Mouse (Mus musculus): ENCODE measurements around the gene Mras. TPM values are rescaled to one million over a fixed set of nuclear protein-coding genes. Genes with fewer than 3 reads are reported as not detected.
A peak's percentile ranks its signal among the peaks of the same experiment; 100 is the strongest.

Mras gene
- polyA plus RNA-seq, 1 experiment from 2014 or later, result 8.3 TPM

- ATAC-seq (ENCODE audit: insufficient number of reproducible peaks, insufficient read depth, low FRiP score, low read depth), result peak; percentile 81
- H3K9ac ChIP-seq (replicated peaks; ENCODE audit: low read depth, low read length), result peak overlapping the region; percentile 55
- H3K4me3 ChIP-seq (ENCODE audit: low read depth, low read length), result peak overlapping the region; percentile 72
- H3K9me3 ChIP-seq (ENCODE audit: control insufficient read depth, low read depth, low read length), result no peaks in the 10 kb centered on the region
- peak overlapping the region; percentile 52; the same call in 1 of the 2 replicates for H3K27ac ChIP-seq (ENCODE audit: low read length)
- WGBS, result 1% methylated on average over 82 of the region's 86 CpGs
- H3K27me3 ChIP-seq (ENCODE audit: control insufficient read depth, insufficient read depth, low read length), result no peaks in the 10 kb centered on the region; the same call in 1 of the 2 replicates
- H3K4me1 ChIP-seq (ENCODE audit: control insufficient read depth, insufficient read depth, low read length), result 0 out of 2 replicates have a peak, but pooled peaks cover 5% of the 10 kb centered on the region
- peak overlapping the region; percentile 81 for H3K4me2 ChIP-seq (replicated peaks; ENCODE audit: low read depth, low read length)
- no peaks in the 10 kb centered on the region for H3K36me3 ChIP-seq (ENCODE audit: control insufficient read depth, insufficient read depth, low read length)
Observed at GRCm38 (mm10) chr9:99436182-99437030, 775 bp downstream of the Mras start.

DNA sequence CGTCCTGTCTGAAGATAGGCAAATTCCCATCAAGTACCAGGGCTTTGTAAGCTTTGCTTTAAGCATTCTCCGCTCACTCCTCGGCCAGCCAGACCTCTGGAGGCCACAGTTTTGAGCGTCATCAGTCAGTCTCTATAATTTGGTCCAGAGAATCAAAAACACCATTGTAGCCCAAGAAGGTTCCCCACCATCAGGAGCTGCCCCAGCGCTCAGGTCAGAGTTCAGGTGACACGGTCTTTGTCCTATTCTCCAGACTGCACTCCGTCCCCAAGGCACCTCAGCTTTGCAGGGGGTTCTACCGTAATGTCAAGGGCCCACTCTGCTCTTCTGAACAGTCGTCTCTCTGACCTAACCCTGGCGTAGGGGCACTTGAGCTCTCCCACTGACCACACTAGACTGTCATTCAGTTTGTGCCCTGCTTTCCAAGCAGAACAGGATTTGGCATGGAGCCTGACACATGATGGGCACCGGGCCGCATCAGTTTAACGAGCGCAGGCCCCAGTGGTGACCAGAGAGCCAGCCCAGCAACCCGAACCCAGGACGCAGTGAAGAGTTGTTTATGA lies 1.5 kb downstream of the Mras start:
- H3K4me2 ChIP-seq (replicated peaks; ENCODE audit: low read depth, low read length), result peak overlapping the region; percentile 81
- peak; percentile 3; the same call in 1 of the 2 replicates for ATAC-seq (ENCODE audit: insufficient number of reproducible peaks, insufficient read depth, low FRiP score, low read depth)
- no peak overlapping the region; the same call in 1 of the 2 replicates for H3K27ac ChIP-seq (ENCODE audit: low read length)
- no peaks in the 10 kb centered on the region; the same call in 1 of the 2 replicates for H3K27me3 ChIP-seq (ENCODE audit: control insufficient read depth, insufficient read depth, low read length)
- H3K9ac ChIP-seq (replicated peaks; ENCODE audit: low read depth, low read length), result peak overlapping the region; percentile 55
- no peaks in the 10 kb centered on the region for H3K9me3 ChIP-seq (ENCODE audit: control insufficient read depth, low read depth, low read length)
- H3K4me3 ChIP-seq (ENCODE audit: low read depth, low read length), result peak overlapping the region; percentile 72
- H3K36me3 ChIP-seq (ENCODE audit: control insufficient read depth, insufficient read depth, low read length), result no peaks in the 10 kb centered on the region
- WGBS, result 20% methylated on average over 16 of the region's 16 CpGs
- 0 out of 2 replicates have a peak, but pooled peaks cover 5% of the 10 kb centered on the region for H3K4me1 ChIP-seq (ENCODE audit: control insufficient read depth, insufficient read depth, low read length)

DNA sequence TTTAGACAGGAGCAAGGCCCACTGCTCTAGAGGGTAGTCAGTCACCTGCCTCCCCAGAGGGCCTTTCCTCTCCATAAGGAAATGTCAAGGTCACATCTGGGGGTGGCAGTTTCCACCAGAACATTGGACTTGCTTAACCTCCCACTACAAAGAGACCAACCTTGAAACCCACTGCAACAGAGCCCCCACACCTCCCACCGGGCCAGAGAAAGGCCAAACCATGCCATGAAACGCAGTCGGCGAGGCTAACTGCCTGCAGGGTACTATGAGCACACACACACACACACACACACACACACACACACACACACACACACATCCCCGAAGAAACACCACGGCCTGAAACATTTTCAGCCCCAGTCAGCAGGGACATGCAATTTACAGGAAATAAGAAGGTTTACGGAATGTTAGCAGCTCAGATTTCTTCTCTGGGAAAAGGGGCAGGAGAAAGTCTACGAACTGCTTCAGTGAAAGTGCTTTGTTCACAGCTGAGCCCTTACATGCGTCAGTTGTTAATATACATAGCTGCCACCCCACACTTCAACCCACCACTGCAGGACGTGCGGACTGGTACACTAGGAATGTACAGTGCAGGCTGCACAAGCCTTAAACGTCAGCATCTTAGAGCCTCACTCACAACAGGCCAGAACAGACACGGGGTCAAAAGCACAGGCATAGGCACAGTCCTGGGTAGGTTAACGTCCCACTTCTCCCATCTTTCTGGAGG lies 2.1 kb downstream of the Mras start:
- H3K27me3 ChIP-seq (ENCODE audit: control insufficient read depth, insufficient read depth, low read length), result no peaks in the 10 kb centered on the region; the same call in 1 of the 2 replicates
- WGBS, result 24% methylated on average over 14 of the region's 14 CpGs
- H3K36me3 ChIP-seq (ENCODE audit: control insufficient read depth, insufficient read depth, low read length), result no peaks in the 10 kb centered on the region
- no peaks in the 10 kb centered on the region for H3K9me3 ChIP-seq (ENCODE audit: control insufficient read depth, low read depth, low read length)
- no peak overlapping the region for H3K9ac ChIP-seq (replicated peaks; ENCODE audit: low read depth, low read length)
- peak overlapping the region; percentile 81 for H3K4me2 ChIP-seq (replicated peaks; ENCODE audit: low read depth, low read length)
- peak overlapping the region; percentile 72 for H3K4me3 ChIP-seq (ENCODE audit: low read depth, low read length)
- ATAC-seq (ENCODE audit: insufficient number of reproducible peaks, insufficient read depth, low FRiP score, low read depth), result no peak
- H3K27ac ChIP-seq (ENCODE audit: low read length), result no peak overlapping the region; the same call in 1 of the 2 replicates
- H3K4me1 ChIP-seq (ENCODE audit: control insufficient read depth, insufficient read depth, low read length), result 0 out of 2 replicates have a peak, but pooled peaks cover 5% of the 10 kb centered on the region

DNA sequence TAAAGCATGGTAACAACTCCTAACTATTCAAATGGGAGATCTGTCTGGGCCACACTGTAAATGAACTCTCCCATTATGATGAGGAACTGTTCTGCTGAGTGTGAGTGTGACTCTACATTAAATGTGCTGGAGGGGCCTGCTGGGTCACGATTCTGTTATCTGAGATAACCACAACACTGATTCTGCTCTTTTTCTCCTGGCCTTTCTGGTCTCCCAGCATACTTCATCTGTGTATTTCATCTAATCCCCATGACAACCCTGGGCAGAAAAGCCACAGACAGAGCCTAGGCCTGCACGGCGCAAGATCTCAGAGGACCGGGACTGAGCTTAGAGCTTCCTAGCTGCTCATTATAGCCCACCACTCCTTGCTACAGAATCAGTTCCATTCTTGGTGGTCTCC lies 4.7 kb downstream of the Mras start:
- Histone ChIP-seq H3K36me3 (ENCODE audit: control insufficient read depth, insufficient read depth, low read length) (no peaks in the 10 kb centered on the region), H3K27me3 (ENCODE audit: control insufficient read depth, insufficient read depth, low read length) (no peaks in the 10 kb centered on the region; the same call in 1 of the 2 replicates), H3K4me3 (ENCODE audit: low read depth, low read length) (no peak overlapping the region), H3K27ac (ENCODE audit: low read length) (no peak overlapping the region), H3K4me2 (replicated peaks; ENCODE audit: low read depth, low read length) (no peak overlapping the region), H3K9ac (replicated peaks; ENCODE audit: low read depth, low read length) (no peak overlapping the region), H3K9me3 (ENCODE audit: control insufficient read depth, low read depth, low read length) (no peaks in the 10 kb centered on the region), H3K4me1 (ENCODE audit: control insufficient read depth, insufficient read depth, low read length) (0 out of 2 replicates have a peak, but pooled peaks cover 5% of the 10 kb centered on the region)
- WGBS, result 79% methylated on average over 4 of the region's 4 CpGs
- ATAC-seq (ENCODE audit: insufficient number of reproducible peaks, insufficient read depth, low FRiP score, low read depth), result no peak

DNA sequence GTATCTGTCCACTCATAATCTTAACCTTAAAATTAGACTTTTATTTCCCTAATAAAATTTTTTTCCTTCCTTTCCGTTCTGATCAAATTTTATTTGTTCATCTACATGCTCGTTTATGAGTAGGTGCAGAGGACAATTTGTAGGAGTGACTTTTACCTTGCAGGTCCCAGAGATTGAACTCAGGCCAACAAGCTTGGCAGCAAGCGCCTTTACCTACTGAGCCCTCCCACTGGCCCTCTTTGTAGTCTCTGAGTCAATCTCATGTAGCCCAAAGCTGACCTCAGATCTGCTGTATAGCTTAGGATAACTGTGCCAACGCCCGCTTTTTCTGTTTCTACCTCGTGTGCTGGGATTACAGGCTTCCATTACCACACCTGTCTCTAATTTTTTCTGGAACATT lies 5.2 kb downstream of the Mras start:
- Histone ChIP-seq H3K36me3 (ENCODE audit: control insufficient read depth, insufficient read depth, low read length) (no peaks in the 10 kb centered on the region), H3K27me3 (ENCODE audit: control insufficient read depth, insufficient read depth, low read length) (no peaks in the 10 kb centered on the region), H3K9ac (replicated peaks; ENCODE audit: low read depth, low read length) (no peak overlapping the region), H3K9me3 (ENCODE audit: control insufficient read depth, low read depth, low read length) (no peaks in the 10 kb centered on the region), H3K4me1 (ENCODE audit: control insufficient read depth, insufficient read depth, low read length) (0 out of 2 replicates have a peak, but pooled peaks cover 5% of the 10 kb centered on the region), H3K4me2 (replicated peaks; ENCODE audit: low read depth, low read length) (no peak overlapping the region), H3K4me3 (ENCODE audit: low read depth, low read length) (no peak overlapping the region), H3K27ac (ENCODE audit: low read length) (no peak overlapping the region)
- no peak for ATAC-seq (ENCODE audit: insufficient number of reproducible peaks, insufficient read depth, low FRiP score, low read depth)
- 78% methylated on average over 6 of the region's 6 CpGs for WGBS

DNA sequence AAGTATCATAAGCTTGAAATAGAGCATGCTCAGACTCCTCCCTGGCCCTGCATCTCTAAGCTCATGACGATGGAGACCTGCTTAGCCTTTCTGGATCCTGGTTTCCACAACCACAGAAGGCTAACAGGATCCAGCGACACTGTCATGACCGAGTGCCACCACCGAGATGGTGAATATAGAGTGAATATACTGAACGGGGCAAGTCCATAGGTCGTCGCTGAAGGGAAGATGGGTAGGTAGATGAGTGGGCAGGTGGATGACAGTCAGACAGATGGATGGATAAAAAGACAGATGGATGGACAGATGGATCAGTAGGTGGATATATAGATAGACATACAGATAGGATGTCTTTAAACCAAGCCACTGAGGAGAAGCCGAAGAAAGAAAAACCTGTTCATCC lies 5.8 kb downstream of the Mras start:
- Histone ChIP-seq H3K4me1 (ENCODE audit: control insufficient read depth, insufficient read depth, low read length) (0 out of 2 replicates have a peak, but pooled peaks cover 5% of the 10 kb centered on the region), H3K9me3 (ENCODE audit: control insufficient read depth, low read depth, low read length) (no peaks in the 10 kb centered on the region), H3K36me3 (ENCODE audit: control insufficient read depth, insufficient read depth, low read length) (no peaks in the 10 kb centered on the region), H3K4me3 (ENCODE audit: low read depth, low read length) (no peak overlapping the region), H3K9ac (replicated peaks; ENCODE audit: low read depth, low read length) (no peak overlapping the region), H3K4me2 (replicated peaks; ENCODE audit: low read depth, low read length) (no peak overlapping the region), H3K27me3 (ENCODE audit: control insufficient read depth, insufficient read depth, low read length) (no peaks in the 10 kb centered on the region), H3K27ac (ENCODE audit: low read length) (no peak overlapping the region)
- WGBS, result 90% methylated on average over 8 of the region's 8 CpGs
- no peak for ATAC-seq (ENCODE audit: insufficient number of reproducible peaks, insufficient read depth, low FRiP score, low read depth)

DNA sequence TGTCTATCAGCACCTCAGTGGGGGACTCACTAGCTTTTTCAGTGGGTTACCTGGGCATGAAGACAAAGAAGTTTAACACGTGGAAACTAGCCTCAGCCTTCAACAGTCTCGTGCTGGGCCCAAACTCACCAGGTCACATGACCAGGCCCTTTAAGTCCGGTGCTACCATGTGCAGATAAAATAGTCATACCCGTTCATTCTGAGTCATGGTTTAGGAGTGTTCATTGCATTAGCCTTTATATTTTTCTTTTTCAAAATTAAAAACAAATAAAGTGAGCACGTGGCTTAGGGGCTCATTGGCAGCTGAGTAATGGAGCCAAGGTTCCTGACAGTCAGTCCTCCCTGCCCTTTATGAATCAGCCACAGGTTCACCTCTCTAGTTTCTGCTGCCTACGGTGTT lies 6.4 kb downstream of the Mras start:
- 66% methylated on average over 6 of the region's 6 CpGs for WGBS
- Histone ChIP-seq H3K36me3 (ENCODE audit: control insufficient read depth, insufficient read depth, low read length) (no peaks in the 10 kb centered on the region), H3K4me2 (replicated peaks; ENCODE audit: low read depth, low read length) (no peak overlapping the region), H3K9me3 (ENCODE audit: control insufficient read depth, low read depth, low read length) (no peaks in the 10 kb centered on the region), H3K27me3 (ENCODE audit: control insufficient read depth, insufficient read depth, low read length) (no peaks in the 10 kb centered on the region), H3K27ac (ENCODE audit: low read length) (no peak overlapping the region), H3K4me1 (ENCODE audit: control insufficient read depth, insufficient read depth, low read length) (0 out of 2 replicates have a peak, but pooled peaks cover 5% of the 10 kb centered on the region), H3K4me3 (ENCODE audit: low read depth, low read length) (no peak overlapping the region), H3K9ac (replicated peaks; ENCODE audit: low read depth, low read length) (no peak overlapping the region)
- ATAC-seq (ENCODE audit: insufficient number of reproducible peaks, insufficient read depth, low FRiP score, low read depth), result no peak

DNA sequence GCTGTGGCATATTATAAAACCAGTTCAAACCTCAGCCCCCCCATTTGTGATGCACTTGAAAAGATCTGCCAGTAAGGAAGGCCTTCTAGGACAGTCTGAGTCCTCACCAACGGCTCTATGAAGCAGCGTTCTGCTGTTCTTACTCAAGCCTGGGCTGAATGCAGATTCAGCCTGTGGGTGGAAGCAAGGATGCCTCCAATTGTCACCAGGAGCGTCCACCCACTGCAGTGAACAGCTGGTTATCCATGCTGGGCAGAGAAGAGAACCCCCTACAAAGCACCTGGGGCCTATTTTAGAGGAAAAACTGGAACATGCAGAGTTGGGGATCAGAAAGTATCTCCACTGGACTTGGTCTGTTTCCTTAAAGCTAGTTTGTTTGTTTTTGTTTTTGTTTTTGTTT lies 7.3 kb downstream of the Mras start:
- Histone ChIP-seq H3K4me2 (replicated peaks; ENCODE audit: low read depth, low read length) (no peak overlapping the region), H3K27ac (ENCODE audit: low read length) (no peak overlapping the region), H3K4me1 (ENCODE audit: control insufficient read depth, insufficient read depth, low read length) (peaks cover 11% of the 10 kb centered on the region; the same call in 1 of the 2 replicates), H3K27me3 (ENCODE audit: control insufficient read depth, insufficient read depth, low read length) (no peaks in the 10 kb centered on the region), H3K36me3 (ENCODE audit: control insufficient read depth, insufficient read depth, low read length) (no peaks in the 10 kb centered on the region), H3K9ac (replicated peaks; ENCODE audit: low read depth, low read length) (no peak overlapping the region), H3K9me3 (ENCODE audit: control insufficient read depth, low read depth, low read length) (no peaks in the 10 kb centered on the region), H3K4me3 (ENCODE audit: low read depth, low read length) (no peak overlapping the region)
- 93% methylated on average over 3 of the region's 3 CpGs for WGBS
- ATAC-seq (ENCODE audit: insufficient number of reproducible peaks, insufficient read depth, low FRiP score, low read depth), result no peak

All from stomach, embryonic 14.5 days (tissue).